Mouse (Mus musculus): ENCODE measurements around the gene Adm2. TPM values are rescaled to one million over a fixed set of nuclear protein-coding genes. Genes with fewer than 3 reads are reported as not detected.

Adm2 gene
- polyA plus RNA-seq (2015; fragmentation: Nextera tagmentation; extraction: Ambion mirVana), result not detected in 2 replicates

GRCm38 (mm10) chr15:89322670-89323522, at the start of gene Adm2:
Gene Adm2, plus strand, starts transcription at chr15:89322720.
- 8% methylated on average over 26 of the region's 26 CpGs for WGBS

DNA sequence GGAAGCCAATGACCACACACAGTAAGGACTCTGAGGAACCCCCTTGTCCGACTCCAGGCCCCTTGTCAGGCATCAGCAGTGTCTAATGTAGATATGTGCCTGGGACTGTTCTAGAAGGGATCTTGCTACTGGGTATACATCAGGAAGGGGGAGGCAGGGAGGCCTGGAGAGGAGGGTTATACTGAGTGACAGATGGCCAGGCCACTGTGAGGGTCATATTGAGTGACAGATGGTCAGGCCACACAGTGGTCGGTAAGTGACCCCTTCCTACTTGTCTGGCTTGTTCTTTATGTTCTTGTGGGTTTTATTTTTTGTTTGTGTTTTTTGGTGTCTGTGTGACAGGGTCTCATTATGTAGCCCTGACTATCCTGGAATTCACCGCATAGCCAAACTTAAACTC, 47.0 kb upstream of the Adm2 start:
- Histone ChIP-seq H3K4me1 (ENCODE audit: control insufficient read depth, insufficient read depth, low read length) (no peaks in the 10 kb centered on the region), H3K27me3 (ENCODE audit: control insufficient read depth, insufficient read depth, low read depth, low read length) (no peaks in the 10 kb centered on the region), H3K36me3 (ENCODE audit: control insufficient read depth, insufficient read depth, low read length) (peaks cover 55% of the 10 kb centered on the region), H3K9me3 (replicated peaks; ENCODE audit: control insufficient read depth, low read length, poor library complexity, severe bottlenecking) (no peaks in the 10 kb centered on the region), H3K27ac (ENCODE audit: low read length) (no peak overlapping the region), H3K4me2 (ENCODE audit: low read length) (no peak overlapping the region), H3K4me3 (ENCODE audit: low read depth, low read length) (no peak overlapping the region), H3K9ac (ENCODE audit: low read depth, low read length) (no peak overlapping the region)
- ATAC-seq, result no peak
- 69% methylated on average over 3 of the region's 3 CpGs for WGBS

More at GRCm38 (mm10) chr15:89322670-89323522, at the start of gene Adm2:
- no peaks in the 10 kb centered on the region for H3K36me3 ChIP-seq (ENCODE audit: control insufficient read depth, insufficient read depth, low read length)
- H3K4me2 ChIP-seq (ENCODE audit: low read length), result no peak within 1 kb of the TSS
- no peak within 1 kb of the TSS for H3K9ac ChIP-seq (ENCODE audit: low read depth, low read length)
- no peak for ATAC-seq
- H3K9me3 ChIP-seq (replicated peaks; ENCODE audit: control insufficient read depth, low read length, poor library complexity, severe bottlenecking), result no peaks in the 10 kb centered on the region
- peaks cover 8% of the 10 kb centered on the region; the same call in 1 of the 2 replicates for H3K27me3 ChIP-seq (ENCODE audit: control insufficient read depth, insufficient read depth, low read depth, low read length)
- no peak within 1 kb of the TSS for H3K4me3 ChIP-seq (ENCODE audit: low read depth, low read length)
- no peaks in the 10 kb centered on the region for H3K4me1 ChIP-seq (ENCODE audit: control insufficient read depth, insufficient read depth, low read length)
- H3K27ac ChIP-seq (ENCODE audit: low read length), result no peak within 1 kb of the TSS

DNA sequence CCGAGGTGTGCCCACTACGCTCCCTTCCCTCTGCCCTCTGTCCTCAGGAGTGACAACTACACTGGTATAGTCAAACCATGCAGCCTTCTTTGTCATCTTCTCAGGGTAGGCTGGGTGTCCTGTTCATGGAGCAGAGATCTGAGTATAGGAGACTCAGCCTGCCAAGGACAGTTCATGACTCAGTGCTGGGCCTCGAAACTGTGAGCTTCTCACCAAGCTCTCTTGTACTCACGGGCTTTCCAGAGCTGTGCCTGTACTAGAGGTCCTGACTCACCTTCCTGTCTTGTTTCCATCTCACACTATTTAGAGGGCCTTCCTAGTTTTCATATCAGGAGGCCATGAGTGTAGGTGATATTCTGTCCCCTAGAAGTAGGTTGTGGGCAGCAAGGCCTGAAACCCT, 45.2 kb upstream of the Adm2 start:
- no peak overlapping the region for H3K4me2 ChIP-seq (ENCODE audit: low read length)
- H3K4me1 ChIP-seq (ENCODE audit: control insufficient read depth, insufficient read depth, low read length), result no peaks in the 10 kb centered on the region
- no peak overlapping the region for H3K27ac ChIP-seq (ENCODE audit: low read length)
- 95% methylated on average over 4 of the region's 4 CpGs for WGBS
- no peaks in the 10 kb centered on the region for H3K27me3 ChIP-seq (ENCODE audit: control insufficient read depth, insufficient read depth, low read depth, low read length)
- no peak overlapping the region for H3K4me3 ChIP-seq (ENCODE audit: low read depth, low read length)
- H3K36me3 ChIP-seq (ENCODE audit: control insufficient read depth, insufficient read depth, low read length), result peaks cover 54% of the 10 kb centered on the region
- H3K9me3 ChIP-seq (replicated peaks; ENCODE audit: control insufficient read depth, low read length, poor library complexity, severe bottlenecking), result no peaks in the 10 kb centered on the region
- no peak for ATAC-seq
- H3K9ac ChIP-seq (ENCODE audit: low read depth, low read length), result no peak overlapping the region

DNA sequence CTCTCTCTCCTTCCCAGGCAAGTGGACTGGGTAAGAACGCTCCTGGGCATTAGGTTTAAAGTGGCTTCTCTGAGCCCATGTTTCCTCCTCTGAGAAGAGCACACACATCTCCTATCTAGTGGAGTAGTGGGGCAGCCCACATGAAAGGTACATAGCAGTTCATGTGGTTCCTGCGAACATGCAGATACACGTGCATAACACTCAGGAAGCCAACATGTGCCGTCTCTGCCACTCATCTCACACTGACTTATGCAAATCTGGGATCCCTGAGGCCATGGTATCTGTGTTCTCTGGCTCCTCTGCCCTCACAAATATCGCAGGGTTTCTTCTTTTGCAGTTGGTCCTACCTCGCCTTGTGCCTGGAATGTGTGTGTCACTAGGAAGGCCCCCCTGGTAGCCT, 40.0 kb upstream of the Adm2 start:
- Histone ChIP-seq H3K4me3 (ENCODE audit: low read depth, low read length) (no peak overlapping the region), H3K9ac (ENCODE audit: low read depth, low read length) (no peak overlapping the region), H3K4me2 (ENCODE audit: low read length) (no peak overlapping the region), H3K27ac (ENCODE audit: low read length) (no peak overlapping the region), H3K36me3 (ENCODE audit: control insufficient read depth, insufficient read depth, low read length) (peaks cover 38% of the 10 kb centered on the region), H3K27me3 (ENCODE audit: control insufficient read depth, insufficient read depth, low read depth, low read length) (no peaks in the 10 kb centered on the region), H3K4me1 (ENCODE audit: control insufficient read depth, insufficient read depth, low read length) (no peaks in the 10 kb centered on the region), H3K9me3 (replicated peaks; ENCODE audit: control insufficient read depth, low read length, poor library complexity, severe bottlenecking) (no peaks in the 10 kb centered on the region)
- ATAC-seq, result no peak
- WGBS, result 76% methylated on average over 6 of the region's 6 CpGs

DNA sequence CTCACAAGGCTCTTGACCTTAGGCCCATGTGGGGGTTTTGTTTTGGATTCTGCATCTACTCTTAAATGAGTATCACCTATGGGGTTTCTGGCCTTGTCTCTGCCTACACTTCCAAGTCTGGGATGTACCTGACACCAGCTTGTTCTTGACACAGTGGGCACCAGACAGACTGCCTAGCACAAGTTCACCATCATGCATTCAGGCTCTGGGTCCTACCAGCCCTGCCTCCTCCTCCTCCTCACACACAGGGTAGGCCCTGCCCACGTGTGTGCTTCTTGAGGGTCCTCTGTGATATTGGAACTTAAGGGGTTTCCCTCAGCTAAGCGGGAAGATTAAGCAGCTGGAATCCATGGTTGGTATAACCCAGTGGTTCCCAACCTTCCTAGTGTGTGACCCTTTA, 38.4 kb upstream of the Adm2 start:
- Histone ChIP-seq H3K4me1 (ENCODE audit: control insufficient read depth, insufficient read depth, low read length) (no peaks in the 10 kb centered on the region), H3K9me3 (replicated peaks; ENCODE audit: control insufficient read depth, low read length, poor library complexity, severe bottlenecking) (no peaks in the 10 kb centered on the region), H3K27me3 (ENCODE audit: control insufficient read depth, insufficient read depth, low read depth, low read length) (no peaks in the 10 kb centered on the region), H3K36me3 (ENCODE audit: control insufficient read depth, insufficient read depth, low read length) (peaks cover 42% of the 10 kb centered on the region), H3K4me3 (ENCODE audit: low read depth, low read length) (no peak overlapping the region), H3K4me2 (ENCODE audit: low read length) (no peak overlapping the region), H3K27ac (ENCODE audit: low read length) (no peak overlapping the region), H3K9ac (ENCODE audit: low read depth, low read length) (no peak overlapping the region)
- ATAC-seq, result no peak
- WGBS, result 85% methylated on average over 2 of the region's 2 CpGs

DNA sequence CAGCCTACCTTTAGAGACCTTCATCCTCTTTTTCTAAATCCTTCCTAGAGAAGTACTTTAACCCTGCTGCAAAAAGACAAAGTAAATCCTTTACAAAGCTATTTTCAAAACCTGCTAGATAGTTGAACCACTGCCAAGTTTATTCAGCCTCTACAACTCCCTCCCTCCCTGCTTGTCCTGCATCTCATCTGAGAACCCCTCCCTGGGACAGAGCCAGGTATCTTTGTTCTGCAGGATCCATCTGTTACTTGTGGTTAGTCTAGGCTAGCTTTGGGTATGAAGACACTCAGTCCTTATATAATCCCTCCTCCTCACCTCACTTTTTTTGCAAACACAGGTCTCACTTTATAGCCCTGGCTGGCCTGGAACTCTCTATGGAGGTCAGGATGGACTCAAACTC, 37.5 kb upstream of the Adm2 start:
- no peak for ATAC-seq
- Histone ChIP-seq H3K4me3 (ENCODE audit: low read depth, low read length) (no peak overlapping the region), H3K36me3 (ENCODE audit: control insufficient read depth, insufficient read depth, low read length) (peaks cover 41% of the 10 kb centered on the region), H3K27ac (ENCODE audit: low read length) (no peak overlapping the region), H3K9ac (ENCODE audit: low read depth, low read length) (no peak overlapping the region), H3K9me3 (replicated peaks; ENCODE audit: control insufficient read depth, low read length, poor library complexity, severe bottlenecking) (no peaks in the 10 kb centered on the region), H3K4me1 (ENCODE audit: control insufficient read depth, insufficient read depth, low read length) (no peaks in the 10 kb centered on the region), H3K4me2 (ENCODE audit: low read length) (no peak overlapping the region), H3K27me3 (ENCODE audit: control insufficient read depth, insufficient read depth, low read depth, low read length) (no peaks in the 10 kb centered on the region)

- Histone ChIP-seq H3K4me2 (ENCODE audit: low read length) (no peak overlapping the region), H3K9me3 (replicated peaks; ENCODE audit: control insufficient read depth, low read length, poor library complexity, severe bottlenecking) (no peaks in the 10 kb centered on the region), H3K27me3 (ENCODE audit: control insufficient read depth, insufficient read depth, low read depth, low read length) (no peaks in the 10 kb centered on the region), H3K36me3 (ENCODE audit: control insufficient read depth, insufficient read depth, low read length) (peaks cover 37% of the 10 kb centered on the region), H3K9ac (ENCODE audit: low read depth, low read length) (no peak overlapping the region), H3K4me3 (ENCODE audit: low read depth, low read length) (no peak overlapping the region), H3K4me1 (ENCODE audit: control insufficient read depth, insufficient read depth, low read length) (no peaks in the 10 kb centered on the region), H3K27ac (ENCODE audit: low read length) (0 out of 2 replicates have a peak overlapping the region, but pooled peaks have one; percentile 12)
- no peak for ATAC-seq
- 94% methylated on average over 5 of the region's 5 CpGs for WGBS
Measured at GRCm38 (mm10) chr15:89285478-89285877, 37.0 kb upstream of the Adm2 start.

DNA sequence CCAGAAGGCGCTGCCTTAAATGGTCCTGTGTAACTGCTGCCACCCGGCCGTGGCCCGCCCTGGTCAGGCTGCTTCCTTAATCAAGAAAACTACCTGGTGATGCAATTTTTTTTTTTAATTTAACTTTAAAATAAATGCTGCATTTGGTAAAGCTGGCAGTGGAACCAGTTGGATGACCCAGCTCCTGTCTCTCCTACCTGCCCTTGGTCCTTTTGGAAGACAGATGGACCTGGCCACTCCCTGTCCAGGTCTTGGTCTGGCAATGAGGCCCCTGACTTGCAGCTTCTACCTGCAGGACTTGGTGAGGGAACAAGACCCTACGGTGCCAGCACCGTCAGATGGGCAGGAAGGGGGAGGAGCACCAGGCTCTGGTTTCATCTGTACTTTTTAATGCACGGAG, 36.4 kb upstream of the Adm2 start:
- Histone ChIP-seq H3K36me3 (ENCODE audit: control insufficient read depth, insufficient read depth, low read length) (peaks cover 34% of the 10 kb centered on the region), H3K9me3 (replicated peaks; ENCODE audit: control insufficient read depth, low read length, poor library complexity, severe bottlenecking) (no peaks in the 10 kb centered on the region), H3K4me3 (ENCODE audit: low read depth, low read length) (no peak overlapping the region), H3K4me1 (ENCODE audit: control insufficient read depth, insufficient read depth, low read length) (no peaks in the 10 kb centered on the region), H3K27ac (ENCODE audit: low read length) (no peak overlapping the region), H3K27me3 (ENCODE audit: control insufficient read depth, insufficient read depth, low read depth, low read length) (no peaks in the 10 kb centered on the region), H3K4me2 (ENCODE audit: low read length) (no peak overlapping the region), H3K9ac (ENCODE audit: low read depth, low read length) (no peak overlapping the region)
- 92% methylated on average over 7 of the region's 7 CpGs for WGBS
- ATAC-seq, result no peak

GRCm38 (mm10) chr15:89286582-89286981, 35.9 kb upstream of the Adm2 start:
- Histone ChIP-seq H3K9me3 (replicated peaks; ENCODE audit: control insufficient read depth, low read length, poor library complexity, severe bottlenecking) (no peaks in the 10 kb centered on the region), H3K4me1 (ENCODE audit: control insufficient read depth, insufficient read depth, low read length) (no peaks in the 10 kb centered on the region), H3K9ac (ENCODE audit: low read depth, low read length) (no peak overlapping the region), H3K27me3 (ENCODE audit: control insufficient read depth, insufficient read depth, low read depth, low read length) (no peaks in the 10 kb centered on the region), H3K4me3 (ENCODE audit: low read depth, low read length) (no peak overlapping the region), H3K4me2 (ENCODE audit: low read length) (no peak overlapping the region), H3K36me3 (ENCODE audit: control insufficient read depth, insufficient read depth, low read length) (peaks cover 36% of the 10 kb centered on the region), H3K27ac (ENCODE audit: low read length) (no peak overlapping the region)
- ATAC-seq, result no peak
- whole genome bisulfite sequencing, result 84% methylated on average over 5 of the region's 5 CpGs
